Mouse (Mus musculus): ENCODE results near the gene Slc38a6.

Gene Slc38a6

GRCm38 (mm10) chr12:73286287-73287092 lies at the start of gene Slc38a6, which contains the start of gene Trmt5:
Gene Slc38a6, plus strand, starts transcription at chr12:73286779.
Gene Trmt5, minus strand, starts transcription at chr12:73286710.
- peak; percentile 91 for DNase-seq (ENCODE audit: low spot score in 2 of 2)

DNA sequence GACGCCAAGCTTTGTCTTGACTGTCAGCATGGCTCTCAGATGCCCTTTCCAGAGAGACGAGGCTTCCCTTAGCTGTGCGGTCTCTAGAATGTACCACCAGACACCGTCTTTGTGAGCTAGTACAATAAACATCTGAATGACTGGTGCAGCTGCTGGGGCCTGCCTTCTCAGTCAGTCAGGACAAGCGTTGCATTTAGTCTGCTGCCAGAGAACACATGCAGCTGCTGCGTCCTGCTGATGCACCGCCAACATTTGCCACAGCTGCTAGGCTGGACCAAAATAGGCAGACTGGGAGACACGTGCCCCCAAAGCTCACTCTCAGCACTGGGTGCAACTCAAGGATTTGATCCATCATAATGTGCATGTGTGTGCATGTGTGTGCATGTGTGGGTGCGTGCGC lies 44.6 kb upstream of the Slc38a6 start:
- DNase-seq (ENCODE audit: low spot score in 2 of 2) = peak; percentile 41 to 55

DNA sequence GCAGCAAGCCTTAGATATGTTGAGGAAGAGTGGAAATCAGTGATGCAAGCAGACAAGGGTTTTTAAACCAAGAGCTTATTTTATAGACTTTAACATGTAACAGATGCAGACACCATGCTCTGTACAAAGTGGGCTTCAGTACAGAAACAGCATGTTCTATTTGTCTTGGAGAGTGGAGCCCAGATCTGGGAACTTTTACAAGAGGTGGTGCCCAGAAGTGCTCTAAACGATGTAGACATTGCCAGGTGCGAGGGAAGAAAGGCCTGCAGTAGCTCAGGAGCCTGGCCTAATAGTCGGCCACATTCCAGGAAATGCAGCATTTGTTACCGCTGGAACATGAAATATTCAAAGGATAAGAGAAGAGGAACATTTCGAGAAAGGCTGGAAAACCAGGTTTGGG lies 40.9 kb upstream of the Slc38a6 start:
- DNase-seq (ENCODE audit: low spot score in 2 of 2) = no peak

- DNase-seq (ENCODE audit: low spot score in 2 of 2) = no peak
These were observed 31.6 kb upstream of the Slc38a6 start for GRCm38 (mm10) chr12:73255006-73255405.

DNA sequence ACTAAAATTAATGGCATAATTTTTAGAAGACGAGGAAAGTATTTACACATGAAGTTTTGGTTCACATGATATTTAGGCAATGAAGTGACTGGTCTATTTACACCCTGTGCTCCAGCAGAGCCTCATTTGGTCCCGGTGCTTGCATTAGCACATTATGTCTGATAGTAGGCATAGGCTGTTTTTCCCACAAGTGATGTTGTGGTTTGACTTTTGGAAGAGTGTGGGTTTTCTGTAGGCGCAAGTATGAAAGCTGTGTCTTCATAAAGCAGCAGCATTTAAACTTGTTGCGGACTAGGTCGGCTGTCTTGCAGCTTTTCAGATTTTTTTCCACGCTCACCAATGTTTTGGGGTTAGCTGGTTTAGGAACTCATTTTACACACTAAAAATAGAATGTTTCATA lies 27.3 kb upstream of the Slc38a6 start:
- no peak for DNase-seq (ENCODE audit: low spot score in 2 of 2)

DNA sequence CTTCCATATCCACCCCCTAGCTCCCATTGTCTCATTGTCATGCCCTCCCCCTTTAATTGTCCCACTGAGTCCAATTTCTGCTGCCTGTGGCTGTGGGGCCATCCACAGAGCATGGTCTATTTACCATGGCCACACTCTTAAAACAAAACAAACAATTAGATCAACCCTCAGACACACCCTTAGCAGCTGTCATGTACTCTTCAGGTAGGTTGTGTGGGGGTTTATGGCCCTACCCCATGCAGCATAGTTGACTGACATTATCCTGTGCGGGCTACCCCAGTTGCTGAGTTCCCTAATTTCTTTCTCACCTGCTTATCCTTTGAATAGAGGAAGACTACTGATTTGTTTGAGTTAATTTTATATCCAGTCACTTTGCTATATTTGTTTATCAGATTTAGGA lies 26.2 kb upstream of the Slc38a6 start:
- DNase-seq (ENCODE audit: low spot score in 2 of 2) = no peak

GRCm38 (mm10) chr12:73265381-73265978 lies 21.1 kb upstream of the Slc38a6 start:
- DNase-seq (ENCODE audit: low spot score in 2 of 2) = no peak

DNA sequence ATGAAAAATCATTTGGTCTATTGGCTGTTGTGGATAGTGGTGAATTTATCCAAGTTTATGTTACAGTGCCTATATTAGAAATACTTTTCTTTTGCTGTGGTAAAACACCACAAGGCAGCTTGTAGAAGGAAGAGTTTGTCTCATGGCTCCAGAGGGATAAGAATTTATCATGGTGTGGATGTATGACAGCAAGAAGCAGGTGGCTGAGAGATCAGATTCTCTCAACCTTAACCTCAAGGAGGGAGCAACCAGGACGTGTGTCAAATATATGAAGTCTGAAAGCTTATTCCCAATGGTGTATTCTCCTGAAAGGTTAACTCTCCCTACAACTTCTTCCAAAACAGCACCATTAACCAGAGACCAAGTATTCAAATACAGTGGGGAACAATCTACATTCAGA lies 20.0 kb upstream of the Slc38a6 start:
- no peak for DNase-seq (ENCODE audit: low spot score in 2 of 2)

GRCm38 (mm10) chr12:73268497-73268896 lies 18.1 kb upstream of the Slc38a6 start:
- no peak for DNase-seq (ENCODE audit: low spot score in 2 of 2)

DNA sequence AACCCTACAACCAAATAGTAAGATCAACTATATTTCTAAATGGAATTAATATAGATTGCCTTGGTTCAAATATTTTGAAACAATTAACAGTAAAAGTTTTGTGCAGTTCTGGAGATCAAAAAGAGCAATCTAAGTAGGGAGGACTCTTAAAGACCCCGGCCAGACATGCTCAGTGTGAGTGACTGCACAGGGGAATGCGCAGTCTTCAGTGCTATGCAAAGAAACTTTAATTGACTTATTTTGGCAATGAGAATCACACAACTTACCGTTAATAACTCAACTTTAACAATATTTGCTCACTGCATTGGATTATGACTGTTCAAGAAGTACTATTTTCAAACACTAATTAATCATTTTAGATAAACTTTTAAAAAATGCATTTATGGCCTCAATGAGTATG lies 17.0 kb upstream of the Slc38a6 start:
- DNase-seq (ENCODE audit: low spot score in 2 of 2) = no peak

GRCm38 (mm10) chr12:73269933-73270332 lies 16.6 kb upstream of the Slc38a6 start:
- DNase-seq (ENCODE audit: low spot score in 2 of 2) = no peak

DNA sequence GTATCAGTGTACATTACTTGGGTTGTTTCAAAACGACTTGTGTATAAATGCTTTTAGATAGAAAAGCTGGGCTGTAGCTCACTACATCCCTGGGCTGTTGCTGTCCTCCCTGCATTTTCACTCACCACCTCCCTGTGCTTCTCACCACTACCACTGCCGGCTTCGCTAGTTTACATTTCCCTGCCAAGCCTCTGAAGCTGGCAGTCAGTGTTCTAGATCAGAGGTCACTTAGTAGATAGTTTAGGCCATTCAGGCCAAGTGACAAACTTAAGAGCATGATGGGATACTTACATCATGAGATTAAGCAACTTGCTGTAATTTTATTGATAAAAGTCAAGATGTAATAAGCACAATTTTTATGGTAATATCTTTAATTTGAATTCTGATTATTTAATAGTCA lies 11.7 kb upstream of the Slc38a6 start:
- no peak for DNase-seq (ENCODE audit: low spot score in 2 of 2)

GRCm38 (mm10) chr12:73287609-73288008 lies 1.0 kb downstream of the Slc38a6 start:
- DNase-seq (ENCODE audit: low spot score in 2 of 2) = no peak

- no peak for DNase-seq (ENCODE audit: low spot score in 2 of 2)
These were observed 2.0 kb downstream of the Slc38a6 start for GRCm38 (mm10) chr12:73288626-73289025.

DNA sequence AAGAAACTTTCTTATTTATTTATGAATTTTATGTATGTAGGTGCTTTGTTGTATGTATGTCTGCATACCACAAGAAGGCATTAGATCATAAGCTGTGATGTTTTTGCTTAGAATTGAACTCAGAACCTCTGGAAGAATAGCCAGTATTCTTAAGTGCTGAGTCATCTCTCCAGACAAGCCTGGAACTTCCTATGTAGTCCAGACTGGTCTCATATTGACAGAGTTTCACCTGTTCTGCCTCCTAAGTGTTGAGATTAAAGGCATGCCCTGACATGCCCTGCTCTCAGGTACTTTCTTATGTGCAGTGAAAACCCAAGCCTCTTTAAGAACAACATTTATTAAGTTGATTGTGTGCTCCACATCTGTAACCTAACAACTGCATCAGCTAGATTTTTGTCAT lies 8.3 kb downstream of the Slc38a6 start:
- DNase-seq (ENCODE audit: low spot score in 2 of 2) = no peak

GRCm38 (mm10) chr12:73295505-73296140 lies 9.0 kb downstream of the Slc38a6 start:
- DNase-seq (ENCODE audit: low spot score in 2 of 2) = no peak

DNA sequence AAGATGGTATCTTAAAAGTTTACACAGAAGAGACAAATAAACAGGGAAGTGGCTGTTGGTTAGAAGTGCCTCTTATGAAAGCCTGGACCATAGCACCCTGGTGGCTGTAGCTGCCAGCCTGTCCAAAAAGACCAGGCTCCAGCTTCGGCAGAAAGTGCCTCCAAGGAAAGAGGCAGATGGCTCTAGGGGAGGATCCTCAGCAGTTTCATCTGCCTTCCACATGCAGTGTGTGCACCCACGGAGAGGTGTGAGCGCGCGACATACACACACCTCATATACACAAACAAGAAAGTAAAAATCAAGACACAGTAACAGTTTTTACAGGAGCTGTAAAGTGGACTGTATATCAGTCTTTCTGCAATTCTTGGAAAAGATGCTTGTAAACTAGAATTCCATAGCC lies 12.0 kb downstream of the Slc38a6 start:
- no peak for DNase-seq (ENCODE audit: low spot score in 2 of 2)

GRCm38 (mm10) chr12:73300531-73300930 lies 14.0 kb downstream of the Slc38a6 start:
- DNase-seq (ENCODE audit: low spot score in 2 of 2) = no peak

DNA sequence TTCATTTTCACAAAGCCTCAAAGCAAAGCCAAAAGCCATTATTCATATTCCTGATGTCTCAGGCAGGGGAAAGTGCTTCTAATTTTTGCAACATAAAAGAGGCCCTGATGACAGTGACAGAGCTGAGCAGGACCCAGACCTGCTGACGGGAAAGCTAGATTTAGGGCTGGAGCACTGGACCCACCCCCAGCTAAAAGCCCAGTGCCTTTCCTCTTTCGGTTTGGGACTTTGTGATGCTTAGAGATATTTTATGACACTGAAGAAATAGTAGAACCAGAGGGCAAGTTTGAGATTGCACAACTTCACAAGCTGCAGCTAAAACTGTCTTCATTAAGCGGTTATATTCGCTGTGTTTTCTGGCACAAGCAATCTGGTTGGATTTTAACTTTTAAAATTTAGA lies 18.1 kb downstream of the Slc38a6 start:
- DNase-seq (ENCODE audit: low spot score in 2 of 2) = no peak

GRCm38 (mm10) chr12:73307750-73308149 lies 21.2 kb downstream of the Slc38a6 start:
- no peak for DNase-seq (ENCODE audit: low spot score in 2 of 2)

DNA sequence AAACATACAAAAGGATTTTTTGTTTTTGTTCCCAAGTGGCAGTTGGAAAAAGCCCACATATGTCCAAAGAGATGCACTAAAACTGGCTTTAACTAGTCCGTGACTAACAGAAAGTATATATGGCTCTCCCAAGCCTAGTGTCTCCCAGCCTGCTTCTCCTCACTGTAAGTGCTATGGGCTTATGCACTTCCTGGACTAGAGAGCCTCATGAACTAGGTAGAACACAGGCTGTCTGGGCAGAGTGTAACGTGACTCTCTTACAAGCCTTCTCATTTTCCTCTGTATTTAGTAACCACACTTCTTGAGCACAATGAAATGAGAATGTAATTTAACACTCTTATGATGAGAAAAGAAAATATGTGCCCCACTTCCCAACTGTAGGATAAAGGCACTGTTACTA lies 22.1 kb downstream of the Slc38a6 start:
- DNase-seq (ENCODE audit: low spot score in 2 of 2) = no peak

- no peak for DNase-seq (ENCODE audit: low spot score in 2 of 2)
These were observed 31.4 kb downstream of the Slc38a6 start for GRCm38 (mm10) chr12:73317706-73318686.

All from right cerebral cortex, postnatal 36 days (tissue).